Mouse (Mus musculus) c-Kit-positive CD71-negative TER-119-negative erythroid progenitor cells, embryonic 14.5 days (primary cell): ENCODE measurements around the gene Fbn1.

Experiments used
- DNase-seq: peaks from one replicate; pipeline ENCODE4 v3.0.0-alpha.2; 2013; ENCODE audit warnings: low read depth

Fbn1 gene

DNA sequence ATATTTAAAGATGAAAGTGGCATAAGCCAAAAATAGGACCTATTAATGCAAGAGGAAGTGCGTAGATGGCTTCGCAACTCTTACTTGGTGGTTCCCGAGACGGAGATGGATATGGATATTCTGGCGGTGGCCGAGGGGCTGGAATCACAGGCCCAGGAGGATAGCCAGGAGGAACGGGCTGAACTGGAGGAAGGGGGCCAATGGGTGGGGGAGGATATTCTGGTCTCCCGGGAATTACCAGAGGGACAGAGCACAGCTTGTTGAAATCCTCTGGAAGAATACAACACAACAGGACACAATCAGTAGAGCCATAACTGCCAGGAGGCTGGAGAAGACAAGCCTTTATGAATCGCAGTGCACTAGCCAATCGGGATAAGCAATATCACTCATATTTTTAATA, 118.0 kb downstream of the Fbn1 start:
- no peak for DNase-seq

DNA sequence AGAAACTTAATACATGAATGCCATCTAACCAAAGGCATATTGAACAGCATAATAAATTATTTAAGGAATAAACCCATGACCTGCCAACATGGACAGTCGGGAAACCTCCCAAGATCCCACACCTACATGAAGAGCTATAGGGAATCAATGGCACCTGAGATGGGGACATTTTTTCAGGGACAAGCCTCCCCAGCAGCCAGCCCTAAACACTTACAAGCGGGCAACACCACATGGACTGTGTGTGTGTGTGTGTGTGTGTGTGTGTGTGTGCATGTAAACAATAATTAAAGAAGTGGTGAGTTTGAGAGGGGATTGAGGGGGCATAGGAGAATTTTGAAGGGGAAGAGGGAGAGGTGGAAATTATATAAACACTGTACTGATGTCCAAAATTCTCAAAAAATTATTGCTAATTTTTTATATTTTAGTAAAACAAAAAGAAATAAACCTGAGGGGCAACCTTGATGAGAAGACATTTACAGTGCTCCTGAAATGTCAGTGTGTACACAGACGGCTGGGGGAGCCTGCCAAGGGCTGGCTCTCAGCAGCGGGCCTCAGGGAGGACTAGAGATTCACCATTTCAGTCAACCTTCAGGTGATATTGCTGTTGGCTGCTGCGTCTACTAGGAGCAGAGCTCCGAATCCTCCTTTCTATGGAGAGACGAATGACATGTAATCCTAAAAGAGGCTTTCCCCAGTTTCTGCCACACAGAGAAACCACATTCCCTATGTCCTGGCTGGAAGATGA, 121.4 kb downstream of the Fbn1 start:
- no peak for DNase-seq

DNA sequence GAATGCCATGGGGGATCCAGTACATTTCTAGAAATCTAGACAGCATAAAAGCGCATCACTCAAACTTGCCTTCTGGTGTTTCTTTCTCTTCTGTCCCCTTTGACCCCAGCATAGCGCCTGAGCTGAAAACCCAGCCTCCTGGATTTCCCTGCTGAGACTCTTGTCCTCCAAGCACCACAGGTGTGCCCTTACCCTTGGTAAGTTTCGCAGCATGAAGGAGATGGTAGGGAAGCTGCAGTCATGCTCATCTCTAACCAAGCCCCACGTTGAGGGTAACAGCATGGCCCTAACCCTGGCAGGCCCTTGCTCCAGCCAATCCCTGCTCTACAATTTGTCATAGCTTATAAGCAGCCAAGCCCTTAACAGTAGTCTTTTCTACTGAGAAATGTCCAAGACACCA, 122.9 kb downstream of the Fbn1 start:
- DNase-seq: no peak

DNA sequence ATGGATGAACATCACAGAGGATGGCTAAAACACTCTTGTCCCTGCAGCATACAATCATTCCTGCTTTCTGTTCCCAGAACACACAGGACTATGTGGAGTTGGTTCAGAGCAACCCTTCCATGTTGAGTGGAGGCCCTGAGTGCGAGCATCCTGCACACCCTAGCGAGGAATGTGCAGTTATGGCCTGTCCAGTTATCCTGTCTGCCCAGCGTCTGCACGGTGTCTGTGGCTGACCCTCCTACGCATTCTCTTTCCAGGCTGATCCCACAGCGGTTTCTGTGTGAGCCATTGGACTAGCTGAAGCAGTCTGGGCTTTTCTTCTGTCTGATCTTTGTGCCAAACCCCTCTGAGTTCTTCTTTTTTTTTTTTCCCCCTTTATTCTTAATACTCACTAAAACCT, 123.4 kb downstream of the Fbn1 start:
- DNase-seq: no peak

DNA sequence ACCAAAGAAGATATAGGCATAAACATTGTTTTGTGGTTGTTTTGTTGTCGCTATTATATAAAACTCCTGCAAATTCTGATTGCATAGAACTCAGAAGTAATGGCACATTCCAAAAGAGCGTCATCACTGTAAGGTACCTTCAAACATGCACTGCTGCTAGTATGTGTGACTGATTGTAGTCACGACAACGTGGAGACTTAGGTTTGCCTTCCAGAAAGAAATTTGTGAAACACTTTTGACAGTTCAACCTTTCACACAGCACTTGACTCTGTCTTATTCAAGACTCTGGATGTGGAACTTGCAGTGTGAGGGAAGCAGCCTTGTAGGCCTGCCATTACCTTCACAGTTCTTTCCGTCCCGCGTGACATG, 124.5 kb downstream of the Fbn1 start:
- DNase-seq: no peak

DNA sequence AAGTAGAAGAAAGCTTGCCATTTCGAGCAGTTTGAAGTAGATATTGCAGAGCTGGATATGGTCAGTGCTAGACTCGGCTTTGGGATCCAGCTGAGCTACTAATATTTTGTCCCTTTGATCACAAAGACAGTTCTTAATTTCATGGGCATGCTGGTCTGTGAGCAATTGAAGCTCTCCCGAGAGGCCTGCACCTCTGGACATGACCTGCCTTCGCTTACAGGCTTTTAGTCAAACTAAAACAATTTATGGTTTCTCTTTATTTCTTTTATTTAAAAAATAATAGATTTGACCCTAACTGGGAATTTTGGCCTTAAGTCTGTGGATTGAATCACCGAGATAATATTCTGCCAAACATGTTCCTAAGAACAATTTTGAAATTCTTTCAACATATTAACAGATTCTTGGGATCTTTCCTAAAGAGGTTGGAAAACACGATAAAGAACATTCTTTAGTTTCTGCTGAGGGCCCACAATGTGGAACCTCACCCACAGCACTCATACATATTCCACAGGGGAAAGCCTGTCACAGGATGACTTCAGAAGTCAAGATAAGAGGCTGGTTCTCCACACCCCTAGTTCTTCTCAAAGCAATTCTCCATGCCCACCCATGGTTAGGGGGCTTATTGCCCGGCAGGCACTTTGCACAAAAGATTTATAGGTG, 125.0 kb downstream of the Fbn1 start:
- no peak for DNase-seq

DNA sequence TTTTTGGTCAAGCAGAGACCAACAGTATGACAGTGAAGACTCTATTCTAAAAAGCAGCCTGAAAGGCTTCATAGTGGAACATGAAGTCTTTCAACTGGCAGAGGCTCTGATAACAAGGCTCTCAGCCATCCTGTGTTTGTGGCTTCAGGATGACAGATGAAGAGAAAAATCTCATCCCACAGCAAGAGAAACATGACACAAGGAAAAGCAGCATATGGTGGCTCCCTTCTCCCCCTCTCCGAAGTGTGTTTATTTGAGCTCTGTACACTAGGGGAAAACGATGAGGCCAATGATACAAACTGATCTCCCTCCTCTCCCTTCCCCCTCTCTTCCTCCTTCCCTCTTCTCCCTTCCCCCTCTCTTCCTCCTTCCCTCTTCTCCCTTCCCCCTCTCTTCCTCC, 127.7 kb downstream of the Fbn1 start:
- DNase-seq: no peak

DNA sequence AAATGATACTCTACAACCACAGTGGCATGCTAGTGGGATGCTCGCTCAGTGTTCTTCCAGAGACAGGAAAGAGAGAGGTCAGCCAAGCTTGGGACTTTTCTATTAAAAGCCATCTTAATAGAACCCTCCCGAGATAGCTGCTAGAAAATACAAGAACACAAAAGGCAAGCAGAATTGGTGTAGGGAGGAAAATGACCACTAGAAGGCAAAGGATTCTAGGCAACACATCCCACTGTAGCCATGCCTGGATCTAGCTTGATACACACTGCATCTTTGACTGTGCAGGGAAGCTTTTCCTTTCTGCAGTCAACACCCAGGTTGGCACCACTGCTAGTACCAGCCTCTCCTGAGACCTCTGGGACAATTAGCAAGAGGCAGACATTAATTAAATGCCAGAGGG, 128.6 kb downstream of the Fbn1 start:
- no peak for DNase-seq

DNA sequence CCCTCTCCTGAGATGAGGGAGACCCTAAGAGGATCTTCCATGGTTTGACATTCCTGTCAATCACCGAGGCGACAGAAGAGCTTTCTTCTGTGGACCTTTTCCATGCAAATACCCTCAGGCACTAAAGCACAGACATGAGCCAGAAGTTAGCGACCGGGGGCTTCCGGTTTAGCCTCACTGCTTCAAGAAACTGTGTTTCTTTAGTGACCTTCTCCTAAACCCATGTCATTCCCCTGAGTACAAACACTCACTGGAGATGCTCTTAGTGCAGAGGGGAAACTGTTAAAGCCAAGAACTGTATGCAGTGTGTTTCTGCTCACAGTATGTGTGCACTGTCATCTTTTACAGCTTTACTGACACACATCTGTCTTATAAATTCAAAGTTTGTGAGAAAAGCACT, 131.9 kb downstream of the Fbn1 start:
- DNase-seq: no peak

DNA sequence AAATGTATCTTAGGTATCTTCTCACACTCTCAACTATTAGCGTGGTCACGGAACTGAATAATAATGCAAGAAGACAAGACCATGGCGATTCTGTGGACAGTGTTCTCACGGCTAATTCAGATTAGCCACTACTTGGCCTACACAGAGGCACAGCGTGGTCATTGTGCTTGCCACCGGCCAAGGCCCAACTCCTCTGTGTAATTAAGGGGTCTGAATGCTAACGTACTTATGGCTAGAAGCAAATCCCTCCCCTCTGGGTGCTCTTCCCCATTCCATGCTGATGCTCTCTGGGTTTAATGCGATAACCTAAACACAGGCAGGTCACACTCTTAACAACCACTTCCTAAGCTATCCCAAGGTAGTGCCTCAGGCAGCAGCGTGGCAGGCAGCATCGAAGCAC, 132.5 kb downstream of the Fbn1 start:
- no peak for DNase-seq

DNA sequence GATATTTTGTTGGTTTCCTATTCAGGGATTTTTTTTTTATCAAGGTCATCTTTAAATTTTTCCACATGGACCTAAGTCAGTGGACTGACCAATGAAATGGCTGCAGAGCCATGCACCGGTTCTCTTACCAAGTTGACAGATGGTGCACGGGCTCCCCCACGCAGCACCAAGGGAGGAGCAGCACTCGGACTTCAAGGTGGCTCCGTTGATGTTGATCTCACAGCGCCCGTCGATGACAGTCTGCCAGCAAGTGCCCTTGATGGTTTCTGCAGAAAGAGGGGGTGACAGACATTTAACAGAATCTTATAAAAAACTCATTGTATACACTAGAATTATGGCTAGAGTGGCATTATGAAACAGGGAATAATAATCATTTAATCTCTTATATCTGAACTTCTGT, 138.1 kb downstream of the Fbn1 start:
- DNase-seq: no peak

DNA sequence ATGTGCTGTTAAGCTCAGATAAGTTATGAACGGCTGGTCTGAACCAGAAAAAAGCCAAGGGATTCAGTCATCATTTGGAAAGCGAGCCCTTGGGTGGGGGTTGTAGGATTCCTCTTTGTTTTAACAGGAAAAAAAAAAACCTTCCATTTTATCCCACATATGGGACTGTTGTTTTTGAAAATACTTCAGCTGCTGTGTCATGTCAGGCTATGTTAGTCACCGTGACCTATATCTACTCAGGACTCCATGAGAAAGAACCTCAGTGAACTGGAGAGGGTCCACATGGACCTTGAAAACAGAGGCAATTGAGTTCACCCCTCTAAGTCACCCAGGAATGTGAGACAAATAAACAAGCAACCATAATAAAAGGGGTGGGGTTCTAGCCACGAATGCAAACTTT, 139.2 kb downstream of the Fbn1 start:
- DNase-seq: no peak

DNA sequence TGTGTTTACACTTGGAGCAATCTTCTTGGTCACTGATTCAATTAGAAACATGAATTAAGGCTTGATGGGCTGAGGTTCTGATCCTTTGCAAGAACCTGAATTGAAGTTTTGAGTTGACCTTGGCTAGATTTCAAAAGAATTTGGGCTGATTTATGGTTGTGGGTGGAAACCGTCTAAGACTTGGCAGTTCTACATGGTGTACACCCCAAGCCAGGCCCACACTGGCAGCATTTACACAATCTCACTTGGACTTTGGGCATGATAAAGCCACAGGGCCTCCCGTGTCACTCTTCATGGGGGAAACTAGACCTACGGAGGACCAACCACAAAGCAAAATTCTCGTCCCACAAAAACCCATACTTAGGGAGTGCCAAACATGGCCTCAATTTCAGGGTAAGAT, 146.1 kb downstream of the Fbn1 start:
- DNase-seq: no peak

DNA sequence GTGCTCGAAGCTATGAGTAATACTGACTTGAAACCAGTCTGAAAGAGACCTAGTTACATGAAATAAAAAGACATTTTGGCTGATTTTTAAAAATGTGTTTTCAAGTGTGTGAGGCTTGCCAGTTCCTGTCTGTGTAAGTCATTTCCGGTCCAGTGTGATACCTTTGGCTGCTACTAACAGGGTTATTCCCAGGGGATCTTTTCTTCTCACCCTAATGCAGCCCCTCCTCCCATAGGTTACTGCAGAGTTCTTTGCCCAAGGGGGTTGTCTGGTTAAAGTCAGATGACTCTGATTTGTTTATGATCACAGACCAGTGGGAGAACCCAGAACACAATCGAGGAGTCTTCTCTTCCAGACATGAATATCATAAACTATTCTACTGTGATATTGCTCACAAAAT, 151.3 kb downstream of the Fbn1 start:
- DNase-seq: no peak

DNA sequence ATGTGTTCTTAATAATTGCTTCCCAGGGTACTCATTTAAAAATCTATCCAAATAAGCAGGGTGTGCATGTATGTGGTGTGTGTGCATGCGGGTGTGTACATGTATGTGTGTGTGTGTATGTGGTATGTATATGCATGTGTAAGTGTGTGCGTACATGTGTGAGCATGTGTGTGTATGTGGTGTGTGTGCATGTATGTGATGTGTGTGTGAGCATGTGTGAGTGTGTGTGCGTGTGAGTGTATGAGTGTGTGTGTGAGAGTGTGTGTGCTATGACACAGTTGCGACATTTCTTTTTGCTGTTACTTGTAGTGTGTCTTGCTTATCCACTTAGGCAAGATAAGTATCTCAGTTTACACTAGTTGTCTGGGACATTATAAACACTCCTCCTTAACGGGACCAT, 151.7 kb downstream of the Fbn1 start:
- DNase-seq: no peak

DNA sequence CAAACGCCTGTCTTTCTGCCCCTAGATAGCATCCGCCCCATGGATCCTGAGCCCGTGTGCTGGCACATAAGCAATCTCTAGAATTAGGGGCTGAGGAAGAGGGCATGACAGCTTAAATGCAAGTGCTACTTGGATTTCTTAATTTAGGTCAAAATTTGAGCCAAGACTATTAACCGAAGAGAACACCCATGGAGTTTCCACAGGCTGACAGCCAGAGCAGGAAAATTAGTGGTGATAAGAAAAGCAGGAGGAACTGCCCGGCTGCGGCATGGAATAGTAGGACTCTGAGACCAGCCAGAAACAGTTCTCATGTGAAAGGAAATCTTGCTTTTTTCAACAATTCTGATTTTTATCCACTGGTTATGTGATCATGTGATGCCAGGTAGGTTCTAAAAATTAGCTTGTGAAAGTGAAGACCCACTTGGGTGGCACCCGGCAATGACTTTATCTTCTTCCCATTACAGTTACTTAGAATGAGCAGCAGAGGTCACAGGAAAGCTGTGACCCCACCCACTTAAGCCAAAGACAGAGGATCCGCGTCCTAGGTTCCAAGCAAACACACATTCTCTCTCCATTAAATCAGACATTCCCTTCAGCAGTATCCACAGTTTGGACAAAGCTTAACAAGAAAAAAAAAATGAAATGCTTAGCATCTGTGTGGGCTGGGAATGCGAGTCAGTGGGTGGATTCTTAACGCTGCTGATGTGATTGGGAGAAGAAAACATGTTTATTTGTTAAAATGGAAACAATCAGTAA, 152.4 kb downstream of the Fbn1 start:
- DNase-seq: no peak

DNA sequence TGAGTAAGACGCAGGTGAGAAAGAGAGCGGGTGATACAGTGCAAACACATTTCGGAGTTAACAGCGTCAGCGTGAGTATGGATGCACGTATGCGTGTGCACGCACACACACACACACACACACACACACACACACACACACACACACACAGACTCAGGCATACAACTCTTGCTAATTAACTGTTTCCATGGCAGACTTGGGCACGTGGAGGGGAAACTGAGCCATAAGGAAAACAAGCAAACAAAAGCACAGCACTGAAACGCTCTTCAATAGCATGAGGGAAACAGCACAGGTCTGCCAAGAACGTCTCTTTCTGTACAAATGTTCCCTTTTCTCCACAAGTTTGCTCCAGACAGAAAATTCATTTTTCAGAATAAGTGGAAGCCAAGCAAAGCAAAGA, 153.2 kb downstream of the Fbn1 start:
- no peak for DNase-seq

DNA sequence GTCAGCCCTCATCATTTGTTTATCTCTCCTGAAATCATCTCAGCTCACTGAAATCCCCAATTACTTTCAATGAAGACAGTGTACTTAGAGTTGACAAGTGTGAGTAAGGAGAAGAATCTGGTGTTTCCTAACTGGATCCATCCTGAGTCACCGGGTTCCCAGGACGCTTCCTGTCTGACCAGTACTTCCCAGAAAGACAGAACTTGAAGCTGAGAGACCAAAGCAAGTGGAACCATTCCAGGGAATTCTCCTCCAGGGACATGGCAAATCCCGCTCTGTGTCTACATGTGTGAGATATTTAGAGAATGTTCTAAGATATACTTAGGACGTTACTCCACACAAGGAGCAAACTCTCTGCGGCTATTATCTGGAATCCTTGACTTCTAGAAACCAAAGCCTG, 158.6 kb downstream of the Fbn1 start:
- DNase-seq: no peak

DNA sequence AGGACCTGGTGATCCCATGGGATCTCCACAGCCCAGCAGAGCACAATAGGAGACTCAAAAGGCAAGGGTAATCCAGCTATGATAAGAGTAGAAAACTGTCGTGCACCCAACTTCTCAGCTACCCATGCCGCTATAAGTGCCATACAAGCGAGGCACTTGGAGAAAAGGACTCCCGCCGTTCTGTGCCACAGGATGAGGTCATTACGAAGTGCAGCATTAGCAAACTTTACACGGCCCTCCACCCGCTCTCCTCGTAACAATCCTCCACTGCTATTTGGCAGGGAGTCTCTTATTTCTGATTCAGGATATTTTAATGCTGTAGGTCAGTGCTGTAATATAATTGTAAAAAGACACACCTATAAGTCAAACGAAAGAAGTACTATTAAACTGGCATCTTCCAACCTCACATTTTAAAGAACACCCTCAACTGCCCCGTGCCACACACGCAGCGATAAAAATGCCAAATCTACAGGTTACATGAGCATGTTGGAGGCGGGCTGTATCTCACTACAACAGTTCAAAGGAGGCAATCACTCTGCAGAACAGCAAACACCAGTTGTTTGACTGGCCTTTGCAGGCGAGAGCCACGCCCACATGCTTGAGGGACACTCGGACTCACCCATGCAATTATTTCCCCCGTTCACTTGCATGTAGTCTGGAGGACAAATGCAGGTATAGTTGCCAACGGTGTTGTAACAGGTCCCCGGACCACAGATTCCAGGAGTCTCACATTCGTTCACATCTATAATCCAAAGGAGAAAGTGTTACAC, 165.4 kb downstream of the Fbn1 start:
- no peak for DNase-seq

DNA sequence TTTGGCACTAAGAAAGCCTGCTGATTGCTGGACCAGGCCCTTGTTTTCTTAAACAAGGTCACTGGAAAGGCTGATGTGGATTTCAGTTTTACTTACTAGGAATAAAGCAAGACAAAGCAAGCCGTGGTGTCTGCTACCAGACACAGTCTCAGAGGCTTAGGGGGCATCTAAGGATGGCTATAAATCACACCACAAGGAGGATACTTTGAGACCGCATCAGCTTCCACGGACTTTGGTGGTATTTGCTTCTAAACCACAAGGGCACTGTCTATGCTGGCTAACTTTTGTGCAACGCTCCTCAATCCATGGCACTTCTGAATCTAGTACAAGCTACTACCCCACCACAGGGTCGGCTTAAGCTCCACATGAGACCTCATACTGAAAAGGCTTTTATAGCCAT, 167.4 kb downstream of the Fbn1 start:
- DNase-seq: no peak

DNA sequence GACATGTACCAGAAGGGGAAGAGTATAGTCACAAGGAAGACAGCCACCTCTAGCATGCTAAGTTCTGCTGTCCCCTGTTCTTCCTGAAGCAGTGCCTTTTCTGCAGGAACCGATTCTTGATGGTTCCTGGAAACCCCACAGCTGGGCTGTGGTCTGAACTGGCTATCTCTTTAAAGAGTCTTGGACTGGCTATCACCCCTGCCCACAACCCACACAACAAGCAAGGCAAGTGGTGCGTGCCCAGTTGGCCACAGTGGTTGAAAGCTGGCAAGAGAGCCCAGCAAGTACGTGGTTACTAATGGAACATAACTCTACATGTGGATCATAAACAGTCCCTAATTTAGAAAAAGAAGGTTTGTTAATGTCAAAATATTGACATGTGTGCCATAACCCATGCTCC, 170.6 kb downstream of the Fbn1 start:
- no peak for DNase-seq

DNA sequence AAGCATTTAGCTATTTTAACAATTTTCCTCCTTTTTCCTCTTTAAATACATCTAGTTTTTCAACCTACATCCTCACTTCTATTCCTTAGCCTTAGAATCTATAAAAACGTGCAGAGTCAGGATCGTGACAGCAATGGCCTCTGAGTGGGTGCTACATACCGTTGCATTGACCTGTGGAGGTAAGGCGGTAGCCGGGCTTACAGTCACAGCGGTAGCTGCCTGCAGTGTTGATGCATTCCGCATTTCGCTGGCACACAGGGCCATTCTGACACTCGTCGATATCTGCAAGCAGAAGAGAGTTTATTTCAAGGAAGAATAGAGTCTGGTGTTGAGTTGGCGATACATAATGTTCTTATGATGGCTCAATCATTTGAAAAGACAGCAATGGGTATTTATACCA, 172.6 kb downstream of the Fbn1 start:
- no peak for DNase-seq

DNA sequence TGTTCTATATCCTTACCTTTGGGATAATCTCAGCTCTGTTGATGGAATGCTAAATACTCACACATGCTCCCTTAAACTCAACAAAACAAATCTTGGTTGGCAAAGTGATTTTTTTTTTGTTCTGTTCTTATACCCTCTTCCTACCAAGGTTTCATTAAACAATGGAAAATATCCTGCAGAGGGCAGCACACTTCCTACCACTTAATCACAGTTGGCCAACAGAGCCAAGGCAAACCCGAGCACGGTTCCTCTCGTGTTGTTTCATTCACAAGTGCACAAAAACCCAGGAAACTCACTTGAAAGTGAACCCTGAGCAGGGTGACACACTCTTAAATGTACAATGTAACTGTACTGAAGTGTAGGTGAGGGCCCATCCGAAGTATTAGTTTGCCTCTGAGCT, 173.6 kb downstream of the Fbn1 start:
- no peak for DNase-seq
